Mouse (Mus musculus): ENCODE results near the gene H2-Eb2.

- TF ChIP-seq POLR2A (IDR thresholded peaks at IDR 0.05; ENCODE audit: control insufficient read depth, low read depth, low read length) = no peak
- TF ChIP-seq CTCF (IDR thresholded peaks at IDR 0.05; ENCODE audit: control insufficient read depth, insufficient read depth, insufficient replicate concordance, low read depth, low read length) = no peak
These were observed 43.6 kb upstream of the H2-Eb2 start for GRCm38 (mm10) chr17:34281836-34282235.

Measured in testis, adult 2 months (tissue).